9 mouse cellular contexts compared by ENCODE assay signal in the genomic region with DNA sequence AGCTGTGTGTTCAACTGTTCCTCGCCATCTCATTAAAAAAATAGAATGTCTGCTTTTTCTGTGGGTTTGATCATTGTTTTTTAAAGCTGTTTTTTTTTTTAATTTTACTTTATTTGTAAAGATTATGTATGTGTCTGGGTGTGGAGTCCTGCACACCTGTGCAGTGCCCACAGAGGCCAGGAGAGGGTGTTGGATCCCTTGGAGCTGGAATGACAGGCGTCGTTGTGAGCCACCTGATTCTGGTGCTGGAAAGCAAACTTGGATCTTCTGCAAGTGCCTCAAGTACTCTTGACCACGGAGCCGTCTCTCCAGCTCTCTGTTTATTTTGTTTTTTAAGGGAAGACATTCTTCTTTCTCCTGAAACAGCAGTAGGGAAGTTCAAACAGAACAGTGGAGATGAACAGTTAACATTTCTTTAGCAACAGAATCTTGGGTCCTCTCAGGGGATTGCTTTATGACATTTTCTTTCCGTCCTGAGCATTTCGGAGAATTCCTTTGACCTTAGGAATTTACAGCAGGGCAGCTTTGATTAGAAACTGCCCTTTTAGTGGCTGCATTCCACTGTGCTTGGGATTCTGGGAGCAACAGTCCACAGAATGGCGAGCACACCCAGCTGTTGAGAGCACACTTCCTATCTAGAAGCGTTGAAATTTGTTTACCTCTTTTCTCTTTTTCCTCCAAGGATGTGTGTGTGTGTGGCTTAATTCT. TPM values are rescaled to one million over a fixed set of nuclear protein-coding genes. Genes with fewer than 3 reads are reported as not detected.
DNase-seq lines count a peak whose midpoint lies in the region; ATAC-seq and TF ChIP-seq lines count a peak whose summit lies in the region.
"Had no signal": no experiment of that assay in that cellular context is flagged by ENCODE, and none has a peak within 500 bp of the region (broad histone marks: within the 10 kb centered on the region; RNA-seq: fewer than 3 reads in every experiment).

No protein-coding gene starts in this region.

- no peaks in the 10 kb centered on the region for H3K36me3 ChIP-seq in heart, embryonic 10.5 days
- H3K36me3 ChIP-seq in heart, postnatal 0 days (replicated peaks; ENCODE audit: control insufficient read depth, insufficient read depth, low read length), result no peaks in the 10 kb centered on the region
- H3K36me3 ChIP-seq in lung, embryonic 15.5 days, result no peaks in the 10 kb centered on the region

- 16% methylated on average over 9 of the region's 9 CpGs for WGBS in heart, embryonic 10.5 days
- 27% methylated on average over 9 of the region's 9 CpGs for WGBS in heart, postnatal 0 days
- WGBS in lung, embryonic 15.5 days, result 18% methylated on average over 9 of the region's 9 CpGs

- H3K9ac ChIP-seq in heart, postnatal 0 days (replicated peaks; ENCODE audit: low read depth, low read length), result no peak overlapping the region
- H3K9ac ChIP-seq in lung, embryonic 15.5 days, result no peak overlapping the region

- H3K9me3 ChIP-seq in heart, embryonic 10.5 days, result no peaks in the 10 kb centered on the region
- no peaks in the 10 kb centered on the region for H3K9me3 ChIP-seq in heart, postnatal 0 days (replicated peaks; ENCODE audit: control insufficient read depth, low read length)
- H3K9me3 ChIP-seq in lung, embryonic 15.5 days, result no peaks in the 10 kb centered on the region

- no peak for TF ChIP-seq EP300 in heart, postnatal 0 days (IDR thresholded peaks at IDR 0.05; ENCODE audit: low read depth)

- peak; percentile 47 for ATAC-seq in heart, postnatal 0 days (ENCODE audit: insufficient read depth, low read depth)
- ATAC-seq in lung, embryonic 15.5 days (ENCODE audit: borderline replicate concordance, extremely low read depth, low FRiP score, low TSS enrichment), result no peak
- no peak for ATAC-seq in activated CD4-positive, CD25-positive, alpha-beta regulatory T cell, adult 4 months

- H3K4me3 ChIP-seq in heart, embryonic 10.5 days, result peak overlapping the region; percentile 12; the same call in 1 of the 2 replicates
- no peak overlapping the region for H3K4me3 ChIP-seq in heart, postnatal 0 days (ENCODE audit: low read depth, low read length)
- H3K4me3 ChIP-seq in lung, embryonic 15.5 days, result no peak overlapping the region

- no peak overlapping the region for H3K4me2 ChIP-seq in heart, postnatal 0 days (ENCODE audit: low read depth, low read length)
- H3K4me2 ChIP-seq in lung, embryonic 15.5 days, result peak overlapping the region; percentile 29
- H3K4me2 ChIP-seq: liver, embryonic 11.5 days had no signal

- no peaks in the 10 kb centered on the region for H3K27me3 ChIP-seq in heart, embryonic 10.5 days (ENCODE audit: insufficient read depth, poor library complexity, severe bottlenecking)
- H3K27me3 ChIP-seq in heart, postnatal 0 days (ENCODE audit: control insufficient read depth, insufficient read depth, low read length), result no peaks in the 10 kb centered on the region
- H3K27me3 ChIP-seq in lung, embryonic 15.5 days, result no peaks in the 10 kb centered on the region

- intact Hi-C loops in left cerebral cortex, postnatal 14 days (cut with DNase I), result loop anchor here (5.0 to 10.0 kb wide), 2 partner anchors 266 to 414 kb away; partner anchors contain the start of gene Gm10428

- H3K4me1 ChIP-seq in heart, embryonic 10.5 days, result peaks cover 11% of the 10 kb centered on the region; the same call in 1 of the 2 replicates
- no peaks in the 10 kb centered on the region for H3K4me1 ChIP-seq in heart, postnatal 0 days (ENCODE audit: control insufficient read depth, insufficient read depth)
- peaks cover 13% of the 10 kb centered on the region for H3K4me1 ChIP-seq in lung, embryonic 15.5 days

- peak overlapping the region; percentile 69 for H3K27ac ChIP-seq in heart, embryonic 10.5 days
- H3K27ac ChIP-seq in heart, postnatal 0 days (ENCODE audit: low read depth), result 0 out of 2 replicates have a peak overlapping the region, but pooled peaks have one; percentile 39
- peak overlapping the region; percentile 63 for H3K27ac ChIP-seq in lung, embryonic 15.5 days

- no peak for TF ChIP-seq CTCF in heart, postnatal 0 days (IDR thresholded peaks at IDR 0.05; ENCODE audit: low read depth)

- no peak for DNase-seq in heart, embryonic 10.5 days (ENCODE audit: low spot score)
- DNase-seq in heart, adult 8-10 months (ENCODE audit: low spot score), result no peak
- DNase-seq in Muller cell, postnatal 12 days (ENCODE audit: inconsistent ontology term), result peak; percentile 51
- DNase-seq in heart, postnatal 0 days (ENCODE audit: low spot score), result no peak
- no peak for DNase-seq in right cerebral cortex, postnatal 10 days (ENCODE audit: low spot score in 2 of 2)
- DNase-seq in left cerebral cortex, postnatal 14 days (ENCODE audit: low spot score in 2 of 2), result no peak

RNA-seq across cellular contexts. Expression of gene Pmp22, which starts 39.9 kb away (rescaled TPM):
- polyA plus RNA-seq in heart, embryonic 10.5 days (2016; fragmentation: Nextera tagmentation; extraction: Ambion mirVana), result 98.2 and 147 TPM in 2 replicates
- 10 to 100 TPM; 31.6 to 43.0 (median 38.9) TPM for total RNA-seq in heart, adult 8-10 months (2022)
- 94.4 and 128 TPM in 2 replicates for total RNA-seq in heart, postnatal 0 days (2014; rRNA removed; ENCODE audit: low replicate concordance)
- polyA plus RNA-seq in heart, postnatal 0 days (2015; fragmentation: Nextera tagmentation; extraction: Ambion mirVana), result 62.1 and 63.3 TPM in 2 replicates
- 238 and 261 TPM in 2 replicates for polyA plus RNA-seq in lung, embryonic 15.5 days (2015; fragmentation: Nextera tagmentation; extraction: Ambion mirVana)
- polyA plus RNA-seq in activated CD4-positive, CD25-positive, alpha-beta regulatory T cell, adult 4 months (2017; shearing (Covaris generic)), result not detected
- 10 to 100 TPM; 24.6 to 28.9 TPM for total RNA-seq in left cerebral cortex, postnatal 14 days (2021)

Comparison
In these comparisons a context has a peak if more than half of its experiments do, and no peak if none do; other contexts are left out.
1. RNA of gene Pmp22, which starts 39.9 kb away (polyA plus RNA-seq): 238 to 261 TPM in lung, embryonic 15.5 days, 98.2 to 147 TPM in heart, embryonic 10.5 days and 62.1 to 63.3 TPM in heart, postnatal 0 days; not detected in activated CD4-positive, CD25-positive, alpha-beta regulatory T cell, adult 4 months; every median in the first group is over 10 times any median in the second.
2. Peak in every context shown above with its lines, with median percentiles within 50 percentile points of each other: H3K27ac ChIP-seq.